Mouse (Mus musculus) olfactory bulb, adult 2 months (tissue): ENCODE results near the gene Il10rb.

Experiments used
- CTCF ChIP-seq: fragments of 200-500 bp; IDR thresholded peaks from 2 replicates; pipeline ENCODE4 v1.5.1; 2012; ENCODE audit warnings: low read depth, mild to moderate bottlenecking, low read length, moderate library complexity; ENCODE audit not compliant: insufficient read depth
- POLR2A ChIP-seq: fragments of 200-500 bp; IDR thresholded peaks from 2 replicates; pipeline ENCODE4 v1.6.1; 2012; ENCODE audit warnings: mild to moderate bottlenecking, low read depth, low read length, moderate library complexity; ENCODE audit not compliant: insufficient read depth

DNA sequence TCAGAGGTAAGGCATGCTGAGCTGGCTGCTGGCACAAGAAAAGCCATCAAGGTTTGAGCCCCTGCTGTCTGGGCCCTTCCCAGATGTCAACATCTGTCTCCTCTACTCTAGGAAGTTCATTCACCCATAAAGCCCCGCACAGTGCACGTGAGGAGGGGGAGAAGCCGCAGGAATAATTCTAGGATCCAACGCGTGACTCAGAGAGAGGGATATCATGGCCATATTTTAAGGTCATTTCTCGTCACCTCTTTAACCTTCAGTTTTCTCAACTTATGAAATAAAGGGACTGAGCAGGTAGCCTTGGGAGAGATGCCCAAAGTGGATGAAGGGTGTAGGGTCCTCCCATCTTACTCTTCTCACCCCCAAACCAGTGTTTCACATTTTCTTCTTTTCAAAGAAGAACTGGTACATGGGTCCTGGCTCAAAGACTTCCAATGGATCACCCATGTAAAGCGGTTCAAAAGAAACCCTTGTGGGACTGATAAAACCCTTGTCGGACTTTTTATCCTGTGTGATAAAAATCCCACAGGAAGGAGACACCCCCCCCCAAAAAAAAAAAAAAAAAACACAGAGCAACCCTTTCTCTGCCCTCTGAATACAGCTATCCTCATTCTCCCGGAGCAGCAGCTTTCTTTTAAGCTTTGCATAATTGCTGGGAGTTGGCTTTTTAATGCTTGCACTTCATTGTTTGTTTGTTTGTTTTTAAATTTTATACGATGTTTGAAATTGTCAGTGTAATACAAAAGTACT lies 961 bp upstream of the Il10rb start:
- TF ChIP-seq POLR2A, result no peak
- no peak for TF ChIP-seq CTCF
